10 mouse cellular contexts compared by ENCODE assay signal in genomic region chr2:167844556-167844955, GRCm38 (mm10).
DNase-seq lines count a peak whose midpoint lies in the region; ATAC-seq and TF ChIP-seq lines count a peak whose summit lies in the region.
"Had no signal": no experiment of that assay in that cellular context is flagged by ENCODE, and none has a peak within 500 bp of the region (broad histone marks: within the 10 kb centered on the region; RNA-seq: fewer than 3 reads in every experiment).

No protein-coding gene starts in this region.

- H3K4me3 ChIP-seq in midbrain, postnatal 0 days (ENCODE audit: low read depth, low read length), result no peak overlapping the region
- no peak overlapping the region for H3K4me3 ChIP-seq in embryonic facial prominence, embryonic 10.5 days

- peak; percentile 64 for DNase-seq in ovary, postnatal 36 days (ENCODE audit: low spot score)
- DNase-seq in ovary, postnatal 14 days (ENCODE audit: low spot score), result no peak
- peak; percentile 93 for DNase-seq in gastrocnemius, postnatal 25 days
- peak; percentile 80 for DNase-seq in heart, postnatal 4 days
- peak; percentile 81 for DNase-seq in lung, postnatal 36 days
- no peak for DNase-seq in midbrain, postnatal 0 days (ENCODE audit: low spot score)
- no peak for DNase-seq in embryonic facial prominence, embryonic 10.5 days (ENCODE audit: low spot score)
- DNase-seq: cerebellum, postnatal 36 days had no signal

- H3K27ac ChIP-seq in midbrain, postnatal 0 days (ENCODE audit: low read depth, low read length), result no peak overlapping the region
- no peak overlapping the region for H3K27ac ChIP-seq in embryonic facial prominence, embryonic 10.5 days (replicated peaks)

- H3K9ac ChIP-seq in midbrain, postnatal 0 days (replicated peaks; ENCODE audit: low read length, poor library complexity, severe bottlenecking), result no peak overlapping the region

- no peak overlapping the region for H3K4me2 ChIP-seq in midbrain, postnatal 0 days (ENCODE audit: low read depth, low read length, poor library complexity, severe bottlenecking)

- no peaks in the 10 kb centered on the region for H3K36me3 ChIP-seq in midbrain, postnatal 0 days (ENCODE audit: insufficient read depth, low read length)
- H3K36me3 ChIP-seq in embryonic facial prominence, embryonic 10.5 days (replicated peaks), result no peaks in the 10 kb centered on the region

- no peaks in the 10 kb centered on the region for H3K9me3 ChIP-seq in midbrain, postnatal 0 days (ENCODE audit: low read length)
- H3K9me3 ChIP-seq in embryonic facial prominence, embryonic 10.5 days, result no peaks in the 10 kb centered on the region

- no peak for ATAC-seq in midbrain, postnatal 0 days (ENCODE audit: low FRiP score)
- ATAC-seq in megakaryocyte progenitor cell, adult 5-6 weeks (replicated peaks; ENCODE audit: poor library complexity), result no peak
- ATAC-seq: activated CD4-positive, CD25-positive, alpha-beta regulatory T cell, adult 4 months had no signal

- H3K27me3 ChIP-seq in midbrain, postnatal 0 days (ENCODE audit: insufficient read depth, low read length), result no peaks in the 10 kb centered on the region
- H3K27me3 ChIP-seq in embryonic facial prominence, embryonic 10.5 days (replicated peaks; ENCODE audit: low read depth, poor library complexity, severe bottlenecking), result 0 out of 2 replicates have a peak, but pooled peaks cover 3% of the 10 kb centered on the region

- H3K4me1 ChIP-seq in midbrain, postnatal 0 days (ENCODE audit: insufficient read depth, low read length), result no peaks in the 10 kb centered on the region
- peaks cover 43% of the 10 kb centered on the region for H3K4me1 ChIP-seq in embryonic facial prominence, embryonic 10.5 days

- TF ChIP-seq CTCF in midbrain, postnatal 0 days (IDR thresholded peaks at IDR 0.05), result no peak

- WGBS in midbrain, postnatal 0 days, result 82% methylated on average over 7 of the region's 7 CpGs
- 81% methylated on average over 7 of the region's 7 CpGs for WGBS in embryonic facial prominence, embryonic 10.5 days

Comparison
In these comparisons a context has a peak if more than half of its experiments do, and no peak if none do; other contexts are left out.
1. DNase-seq: peak in ovary, postnatal 36 days (single experiment), gastrocnemius, postnatal 25 days (single experiment), heart, postnatal 4 days (single experiment) and lung, postnatal 36 days (single experiment); none in ovary, postnatal 14 days (single experiment), midbrain, postnatal 0 days (single experiment) and embryonic facial prominence, embryonic 10.5 days (single experiment).